Mouse (Mus musculus): ENCODE measurements around the gene Gdpd2.

Gene Gdpd2

GRCm38 (mm10) chrX:100729665-100730188 is at the start of gene Gdpd2:
TSS of gene Gdpd2 (plus strand) at chrX:100729873.
- peak in 1 of 2 experiments; percentile 24 for DNase-seq (ENCODE audit: low spot score in 2 of 2)

- DNase-seq (ENCODE audit: low spot score in 2 of 2), result no peak
Measured at GRCm38 (mm10) chrX:100686527-100686926, 43.1 kb upstream of the Gdpd2 start.

- DNase-seq (ENCODE audit: low spot score in 2 of 2), result no peak
Measured at GRCm38 (mm10) chrX:100687360-100688032, 42.2 kb upstream of the Gdpd2 start.

DNA sequence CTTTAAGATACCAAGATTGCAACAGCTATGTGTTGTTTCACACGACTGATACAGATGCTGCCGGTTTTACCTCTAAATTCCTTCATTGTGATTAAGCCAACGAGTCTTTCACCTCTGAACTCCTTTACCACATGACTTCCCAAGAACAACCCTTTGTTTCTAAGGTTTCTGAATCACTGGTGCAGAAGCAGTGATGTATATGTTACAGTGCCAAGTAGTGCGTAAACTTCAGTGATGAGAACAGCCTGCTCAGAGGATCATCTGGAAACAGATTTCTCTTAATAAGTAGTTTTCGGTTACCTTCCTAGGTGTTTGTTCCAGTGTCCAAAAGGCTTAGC is 41.7 kb upstream of the Gdpd2 start:
- DNase-seq (ENCODE audit: low spot score in 2 of 2), result no peak

GRCm38 (mm10) chrX:100696776-100697175 is 32.9 kb upstream of the Gdpd2 start:
- no peak for DNase-seq (ENCODE audit: low spot score in 2 of 2)

GRCm38 (mm10) chrX:100708032-100708431 is 21.6 kb upstream of the Gdpd2 start:
- DNase-seq (ENCODE audit: low spot score in 2 of 2), result no peak

DNA sequence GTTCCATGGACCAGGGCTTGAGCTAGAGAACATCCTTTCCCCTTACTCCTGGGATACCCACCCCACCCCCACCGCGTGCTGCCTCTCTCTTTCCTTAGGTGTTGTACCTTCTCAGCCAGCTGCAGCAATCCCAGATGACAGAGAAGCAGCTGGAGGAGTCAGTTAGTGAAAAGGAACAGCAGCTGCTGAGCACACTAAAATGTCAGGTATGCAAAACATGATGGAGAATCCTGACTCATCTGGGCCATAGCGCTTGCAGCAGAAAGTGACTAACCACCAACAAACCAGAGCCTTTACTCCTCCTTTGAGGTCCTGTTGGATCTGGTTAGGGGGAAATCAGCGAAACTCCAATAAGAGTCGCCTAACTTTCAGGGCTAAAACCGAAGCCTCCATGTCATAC is 13.5 kb upstream of the Gdpd2 start:
- no peak for DNase-seq (ENCODE audit: low spot score in 2 of 2)

GRCm38 (mm10) chrX:100728947-100729346 is 726 bp upstream of the Gdpd2 start:
- peak in 1 of 2 experiments; percentile 24 for DNase-seq (ENCODE audit: low spot score in 2 of 2)

DNA sequence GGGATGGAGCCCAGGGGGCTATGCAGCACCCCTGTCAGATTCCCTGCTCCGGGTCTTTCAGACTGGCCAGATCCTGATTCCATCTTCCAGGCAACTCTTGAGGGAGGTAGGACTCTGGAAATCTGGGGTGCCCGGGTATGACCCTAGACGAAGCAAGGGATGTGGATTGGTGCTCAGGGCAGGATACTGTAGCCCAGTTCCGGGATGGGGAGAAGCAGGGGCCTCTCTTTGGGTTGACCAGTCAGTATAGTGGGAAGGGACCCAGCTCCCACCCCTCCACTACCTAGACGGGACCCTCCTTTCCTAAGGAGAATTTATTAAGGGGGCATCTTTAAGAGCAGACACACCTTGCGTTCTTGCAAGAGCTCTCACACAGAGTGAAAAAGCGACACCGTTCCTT is 593 bp downstream of the Gdpd2 start:
- DNase-seq (ENCODE audit: low spot score in 2 of 2), result no peak

GRCm38 (mm10) chrX:100734359-100734758 is 4.7 kb downstream of the Gdpd2 start:
- no peak for DNase-seq (ENCODE audit: low spot score in 2 of 2)

DNA sequence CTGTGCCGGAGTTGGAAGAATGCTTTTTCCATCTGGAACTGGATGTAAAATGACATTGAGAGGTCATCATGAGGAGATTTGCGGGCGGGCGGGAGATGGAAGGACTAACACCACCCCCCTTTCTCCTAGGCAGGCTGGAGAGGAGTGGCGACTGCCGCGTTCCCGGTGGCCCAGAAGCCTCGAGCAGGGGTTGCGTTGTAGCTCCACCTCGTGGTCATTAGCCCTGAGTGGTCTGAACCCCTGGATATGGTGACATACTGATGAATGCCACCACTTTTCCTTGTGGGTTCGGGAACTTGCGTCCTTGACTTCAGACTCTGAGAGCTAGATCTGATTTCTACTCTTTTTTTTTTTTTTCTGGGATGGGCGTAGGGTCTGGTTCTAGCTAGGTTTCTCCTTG is 9.2 kb downstream of the Gdpd2 start:
- peak in 1 of 2 experiments; percentile 76 for DNase-seq (ENCODE audit: low spot score in 2 of 2)

DNA sequence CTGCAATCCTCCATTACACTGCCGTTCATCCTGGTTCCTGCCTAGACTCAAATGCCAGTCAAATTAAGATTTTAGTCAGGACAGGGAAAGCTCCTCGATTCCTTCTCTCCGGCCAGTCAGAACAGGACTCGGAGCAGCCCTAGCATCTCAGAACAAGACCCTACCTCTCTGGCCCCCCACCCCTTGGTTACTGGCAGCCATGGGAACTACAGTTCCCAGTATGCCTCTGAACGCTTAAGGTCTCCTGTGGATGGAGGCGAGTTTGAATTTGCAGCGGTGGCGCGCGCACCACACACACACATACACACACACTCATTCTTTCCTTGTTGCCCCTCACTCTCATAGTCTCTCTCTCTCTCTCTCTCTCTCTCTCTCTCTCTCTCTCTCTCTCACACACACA is 9.8 kb downstream of the Gdpd2 start:
- no peak for DNase-seq (ENCODE audit: low spot score in 2 of 2)

DNA sequence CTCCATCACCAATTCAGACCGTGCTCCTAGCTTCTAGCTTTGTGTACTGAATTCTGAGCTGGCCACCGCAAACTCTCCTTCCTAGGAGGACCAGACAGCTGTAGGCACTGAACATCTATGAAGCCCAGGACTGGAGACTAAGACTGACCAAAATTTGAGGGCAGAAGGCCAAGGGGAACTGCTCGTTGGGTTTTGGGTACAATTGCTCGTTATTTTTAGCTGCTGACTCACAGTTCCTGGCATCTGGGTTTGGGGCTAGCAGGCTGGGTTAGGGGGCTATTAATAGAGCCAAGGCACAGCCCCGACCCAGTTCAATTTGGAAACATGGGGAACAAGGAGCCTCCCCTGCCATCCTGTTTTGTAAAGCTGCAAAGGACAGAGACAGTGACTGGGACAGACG is 11.1 kb downstream of the Gdpd2 start:
- peak in 1 of 2 experiments; percentile 28 for DNase-seq (ENCODE audit: low spot score in 2 of 2)

GRCm38 (mm10) chrX:100741940-100742339 is 12.3 kb downstream of the Gdpd2 start:
- DNase-seq (ENCODE audit: low spot score in 2 of 2), result peak; percentile 65 to 86

- DNase-seq (ENCODE audit: low spot score in 2 of 2), result no peak
Measured at GRCm38 (mm10) chrX:100765855-100766254, 36.2 kb downstream of the Gdpd2 start.

GRCm38 (mm10) chrX:100767181-100767884 is 37.7 kb downstream of the Gdpd2 start, which contains the start of gene Dlg3:
TSS of gene Dlg3 (plus strand) at chrX:100767722.
- peak; percentile 49 to 70 for DNase-seq (ENCODE audit: low spot score in 2 of 2)

DNA sequence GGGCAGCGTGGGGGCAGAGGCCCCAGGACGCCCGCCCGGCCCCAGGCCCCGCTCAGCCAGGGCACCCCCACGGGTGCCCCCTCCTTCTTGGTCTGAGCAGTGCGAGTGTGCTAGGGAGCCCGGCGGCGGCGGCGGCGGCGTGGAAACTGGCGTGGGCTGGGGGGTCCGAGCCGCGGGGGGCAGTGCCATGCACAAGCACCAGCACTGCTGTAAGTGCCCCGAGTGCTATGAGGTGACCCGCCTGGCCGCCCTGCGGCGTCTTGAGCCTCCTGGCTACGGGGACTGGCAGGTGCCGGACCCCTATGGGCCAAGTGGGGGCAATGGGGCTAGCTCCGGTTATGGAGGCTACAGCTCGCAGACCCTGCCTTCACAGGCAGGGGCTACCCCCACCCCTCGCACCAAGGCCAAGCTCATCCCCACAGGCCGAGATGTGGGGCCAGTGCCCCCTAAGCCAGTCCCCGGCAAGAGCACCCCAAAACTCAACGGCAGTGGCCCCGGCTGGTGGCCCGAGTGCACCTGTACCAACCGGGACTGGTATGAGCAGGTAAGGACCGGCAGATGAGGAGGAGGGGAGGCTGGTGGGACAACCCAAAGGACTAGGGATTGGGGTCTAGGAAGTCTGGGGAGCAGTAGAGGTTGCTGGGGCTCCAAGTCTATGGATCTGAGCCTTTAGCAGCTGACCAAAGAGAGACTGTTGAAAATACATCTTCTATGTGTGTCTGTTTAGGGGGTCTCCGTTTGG is 38.4 kb downstream of the Gdpd2 start:
- DNase-seq (ENCODE audit: low spot score in 2 of 2), result no peak

- DNase-seq (ENCODE audit: low spot score in 2 of 2), result no peak
Measured at GRCm38 (mm10) chrX:100769281-100769680, 39.6 kb downstream of the Gdpd2 start.

GRCm38 (mm10) chrX:100774341-100774811 is 44.7 kb downstream of the Gdpd2 start:
- peak in 1 of 2 experiments; percentile 48 for DNase-seq (ENCODE audit: low spot score in 2 of 2)

DNA sequence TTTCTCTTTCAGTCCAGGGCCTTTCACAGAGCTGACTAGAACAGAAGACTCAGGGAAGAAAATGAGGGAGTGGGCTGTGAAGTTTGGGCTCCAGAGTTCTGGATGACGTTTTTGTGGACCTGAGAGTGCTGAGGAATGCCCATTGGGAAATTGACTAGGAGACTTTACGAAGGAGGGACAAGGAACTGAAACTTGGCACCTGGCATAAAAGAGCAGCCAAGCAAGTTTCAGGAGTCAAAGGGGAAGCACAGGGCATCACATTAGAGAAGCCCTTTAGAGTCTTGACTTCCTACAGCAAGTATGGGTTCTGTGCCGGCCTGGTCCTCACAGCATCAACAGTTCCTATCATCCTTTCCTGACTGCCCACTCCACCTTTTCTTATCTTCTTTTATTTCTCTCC is 45.7 kb downstream of the Gdpd2 start:
- no peak for DNase-seq (ENCODE audit: low spot score in 2 of 2)

GRCm38 (mm10) chrX:100776494-100776893 is 46.8 kb downstream of the Gdpd2 start:
- DNase-seq (ENCODE audit: low spot score in 2 of 2), result peak in 1 of 2 experiments; percentile 61

GRCm38 (mm10) chrX:100776985-100777654 is 47.4 kb downstream of the Gdpd2 start:
- peak in 1 of 2 experiments; percentile 30 for DNase-seq (ENCODE audit: low spot score in 2 of 2)

All from left cerebral cortex, adult 9 months (tissue).